Mouse (Mus musculus) stomach, postnatal 0 days (tissue): ENCODE data around the gene Gabpa.

Experiments used
- CTCF ChIP-seq: IDR thresholded peaks from 2 replicates; pipeline ENCODE4 v1.5.1; 2016; ENCODE audit warnings: antibody characterized with exemption, low read depth, mild to moderate bottlenecking, moderate library complexity
- EP300 ChIP-seq: optimal IDR thresholded peaks from 2 replicates; pipeline ENCODE3; 2016; ENCODE audit warnings: antibody characterized with exemption

DNA sequence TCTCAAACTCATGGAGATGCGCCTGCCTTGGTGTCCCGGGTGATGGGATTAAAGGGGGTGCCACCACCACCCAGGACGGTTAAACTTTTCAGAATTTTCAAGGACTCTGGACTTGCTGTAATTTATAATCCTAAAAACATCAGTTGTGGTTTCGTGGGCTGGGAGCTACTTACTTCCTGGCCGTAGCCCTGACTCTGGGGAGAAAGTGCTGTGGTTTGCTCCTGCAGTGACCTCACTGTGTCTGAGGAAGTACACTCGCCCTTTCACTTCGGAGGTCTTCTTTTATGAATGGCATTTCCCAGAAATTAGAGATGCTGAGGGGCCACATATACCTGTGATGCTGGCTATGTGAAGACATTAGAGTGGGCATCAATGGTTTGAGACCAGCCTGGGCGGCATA, 20.2 kb upstream of the Gabpa start:
- TF ChIP-seq CTCF (no peak), EP300 (no peak)
